7 mouse cellular contexts compared by ENCODE assay signal in the genomic region with DNA sequence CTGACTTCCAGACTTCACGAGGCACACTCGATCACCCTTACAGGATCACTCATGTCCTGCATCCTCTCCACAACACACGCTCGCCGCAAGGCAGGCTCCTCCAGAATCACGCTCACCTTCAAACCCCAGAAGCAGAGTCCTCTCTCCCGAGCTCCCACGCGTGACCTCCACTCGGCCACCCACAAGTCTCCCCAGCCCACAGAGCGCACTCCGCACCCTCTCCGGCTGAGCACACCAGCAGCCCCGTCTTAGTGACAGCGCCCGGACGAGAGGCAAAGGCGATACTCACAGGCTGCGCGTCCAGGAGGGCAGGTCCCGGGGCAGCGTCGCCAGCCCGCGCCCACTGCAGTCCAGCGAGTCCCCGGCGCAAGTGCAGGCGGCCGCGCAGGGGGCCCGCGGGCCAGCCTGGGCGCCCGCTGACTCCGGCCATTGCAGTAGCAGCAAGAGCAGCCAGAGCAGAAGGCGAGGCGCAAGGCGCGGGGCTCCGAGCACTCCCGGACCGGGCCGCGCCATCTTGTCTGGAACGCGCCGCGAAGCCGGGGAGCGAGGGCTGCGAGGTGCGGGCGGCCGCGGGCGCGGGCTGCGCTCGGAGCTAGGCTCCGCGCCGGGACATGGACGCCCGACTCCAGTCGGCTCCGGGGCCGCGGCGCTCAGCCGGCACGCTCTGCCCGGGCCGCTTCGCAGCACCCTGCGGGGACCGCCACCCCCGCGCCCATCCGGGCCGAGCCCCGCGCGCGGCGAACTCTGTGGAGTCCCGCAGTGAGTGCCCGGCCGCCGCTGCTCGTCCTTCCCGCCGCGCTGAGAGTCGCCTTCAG. TPM values are rescaled to one million over a fixed set of nuclear protein-coding genes. Genes with fewer than 3 reads are reported as not detected.
A peak's percentile ranks its signal among the peaks of the same experiment; 100 is the strongest.
DNase-seq lines count a peak whose midpoint lies in the region; ATAC-seq and TF ChIP-seq lines count a peak whose summit lies in the region.

No protein-coding gene starts in this region.

- TF ChIP-seq EP300 in ES-Bruce4 (IDR thresholded peaks at IDR 0.05; ENCODE audit: insufficient read depth, low read depth, low read length) = no peak

- peaks cover 5% of the 10 kb centered on the region for H3K4me1 ChIP-seq in ES-Bruce4 (ENCODE audit: control insufficient read depth, insufficient read depth, low read length)
- H3K4me1 ChIP-seq in embryonic facial prominence, embryonic 14.5 days (ENCODE audit: control insufficient read depth, insufficient read depth, low read length) = peaks cover 41% of the 10 kb centered on the region
- peaks cover 37% of the 10 kb centered on the region for H3K4me1 ChIP-seq in heart, embryonic 16.5 days (ENCODE audit: control insufficient read depth, insufficient read depth, low read length)
- H3K4me1 ChIP-seq in midbrain, embryonic 11.5 days (ENCODE audit: control insufficient read depth, insufficient read depth, low read length) = peaks cover 36% of the 10 kb centered on the region

- peak overlapping the region; percentile 91 for H3K4me3 ChIP-seq in ES-Bruce4 (ENCODE audit: low read depth, low read length)
- peak overlapping the region; percentile 92 for H3K4me3 ChIP-seq in embryonic facial prominence, embryonic 14.5 days (ENCODE audit: low read depth, low read length)
- peak overlapping the region; percentile 81 for H3K4me3 ChIP-seq in heart, embryonic 16.5 days (ENCODE audit: low read length)
- H3K4me3 ChIP-seq in midbrain, embryonic 11.5 days (ENCODE audit: low read depth, low read length) = peak overlapping the region; percentile 90

- no peaks in the 10 kb centered on the region; the same call in 1 of the 2 replicates for H3K27me3 ChIP-seq in ES-Bruce4 (ENCODE audit: control insufficient read depth, insufficient read depth, low read length, poor library complexity, severe bottlenecking)
- no peaks in the 10 kb centered on the region; the same call in 1 of the 2 replicates for H3K27me3 ChIP-seq in embryonic facial prominence, embryonic 14.5 days (replicated peaks; ENCODE audit: control insufficient read depth, insufficient read depth, low read length)
- H3K27me3 ChIP-seq in heart, embryonic 16.5 days (ENCODE audit: control insufficient read depth, insufficient read depth, low read length) = no peaks in the 10 kb centered on the region
- no peaks in the 10 kb centered on the region; the same call in 1 of the 2 replicates for H3K27me3 ChIP-seq in midbrain, embryonic 11.5 days (ENCODE audit: control insufficient read depth, insufficient read depth, low read length)
- no peaks in the 10 kb centered on the region for H3K27me3 ChIP-seq in splenic B cell, adult 2 months (ENCODE audit: control insufficient read depth, insufficient read depth, low read length, poor library complexity, severe bottlenecking)

- ATAC-seq in embryonic facial prominence, embryonic 14.5 days (ENCODE audit: low read depth) = peak; percentile 17
- ATAC-seq in heart, embryonic 16.5 days (replicated peaks; ENCODE audit: extremely low read depth, insufficient read depth, low FRiP score) = peak; percentile 15
- peak; percentile 61 for ATAC-seq in midbrain, embryonic 11.5 days (ENCODE audit: low FRiP score)

- H3K36me3 ChIP-seq in ES-Bruce4 (ENCODE audit: control insufficient read depth, insufficient read depth, low read length, poor library complexity, severe bottlenecking) = no peaks in the 10 kb centered on the region
- H3K36me3 ChIP-seq in embryonic facial prominence, embryonic 14.5 days (ENCODE audit: control insufficient read depth, insufficient read depth, low read length) = no peaks in the 10 kb centered on the region
- H3K36me3 ChIP-seq in heart, embryonic 16.5 days (ENCODE audit: control insufficient read depth, insufficient read depth) = no peaks in the 10 kb centered on the region
- H3K36me3 ChIP-seq in midbrain, embryonic 11.5 days (ENCODE audit: control insufficient read depth, insufficient read depth, low read length) = no peaks in the 10 kb centered on the region
- no peaks in the 10 kb centered on the region for H3K36me3 ChIP-seq in splenic B cell, adult 2 months (ENCODE audit: control insufficient read depth, insufficient read depth, low read length, poor library complexity, severe bottlenecking)

- DNase-seq in ZHBTc4 (ENCODE audit: low read depth, low spot score) = peak; percentile 68
- no peak for DNase-seq in embryonic facial prominence, embryonic 14.5 days (ENCODE audit: low spot score)
- peak; percentile 25 to 68 for DNase-seq in kidney, postnatal 25 days
- peak; percentile 95 for DNase-seq in midbrain, embryonic 11.5 days (ENCODE audit: low spot score, missing footprints)
- peak; percentile 5 for DNase-seq in splenic B cell, adult 2 months (ENCODE audit: low read depth, low spot score)

- peak overlapping the region; percentile 82 for H3K4me2 ChIP-seq in embryonic facial prominence, embryonic 14.5 days (ENCODE audit: low read depth, low read length)
- peak overlapping the region; percentile 80 for H3K4me2 ChIP-seq in heart, embryonic 16.5 days (ENCODE audit: low read depth, low read length)
- H3K4me2 ChIP-seq in midbrain, embryonic 11.5 days = peak overlapping the region; percentile 90

- H3K27ac ChIP-seq in ES-Bruce4 (ENCODE audit: insufficient read depth, low read length) = no peak overlapping the region
- peak overlapping the region; percentile 91 for H3K27ac ChIP-seq in embryonic facial prominence, embryonic 14.5 days (replicated peaks; ENCODE audit: low read depth, low read length)
- H3K27ac ChIP-seq in heart, embryonic 16.5 days (ENCODE audit: low read length) = peak overlapping the region; percentile 85
- peak overlapping the region; percentile 87 for H3K27ac ChIP-seq in midbrain, embryonic 11.5 days (ENCODE audit: low read depth, low read length)

- peak overlapping the region; percentile 74 for H3K9ac ChIP-seq in ES-Bruce4 (ENCODE audit: low read depth, poor library complexity, severe bottlenecking)
- peak overlapping the region; percentile 94 for H3K9ac ChIP-seq in embryonic facial prominence, embryonic 14.5 days (ENCODE audit: low read depth, low read length)
- peak overlapping the region; percentile 93 for H3K9ac ChIP-seq in heart, embryonic 16.5 days (ENCODE audit: low read length)
- H3K9ac ChIP-seq in midbrain, embryonic 11.5 days (ENCODE audit: low read length) = peak overlapping the region; percentile 94

- WGBS in embryonic facial prominence, embryonic 14.5 days = 0% methylated on average over 47 of the region's 95 CpGs
- under 1% methylated on average over 94 of the region's 95 CpGs for WGBS in heart, embryonic 16.5 days
- WGBS in midbrain, embryonic 11.5 days = under 1% methylated on average over 93 of the region's 95 CpGs

- no peaks in the 10 kb centered on the region for H3K9me3 ChIP-seq in ES-Bruce4 (replicated peaks; ENCODE audit: control insufficient read depth, insufficient read depth, low read length, poor library complexity, severe bottlenecking)
- no peaks in the 10 kb centered on the region for H3K9me3 ChIP-seq in embryonic facial prominence, embryonic 14.5 days (ENCODE audit: control insufficient read depth, low read length)
- no peaks in the 10 kb centered on the region for H3K9me3 ChIP-seq in heart, embryonic 16.5 days (replicated peaks; ENCODE audit: control insufficient read depth, low read length)
- no peaks in the 10 kb centered on the region for H3K9me3 ChIP-seq in midbrain, embryonic 11.5 days (ENCODE audit: control insufficient read depth, low read length)

- no peak for TF ChIP-seq CTCF in ES-Bruce4 (IDR thresholded peaks at IDR 0.05; ENCODE audit: low read depth, low read length)

- TF ChIP-seq POLR2A in ES-Bruce4 (IDR thresholded peaks at IDR 0.05; ENCODE audit: insufficient read depth, low read length) = no peak

RNA-seq across cellular contexts. Expression of gene Lrig1, which starts 0.6 kb away (rescaled TPM):
- polyA plus RNA-seq in ES-Bruce4 (2011; ENCODE audit: insufficient read depth, insufficient read length, low read depth, missing spikeins) = 5.4 and 7.3 TPM in 2 replicates
- polyA plus RNA-seq in embryonic facial prominence, embryonic 14.5 days (2014; fragmentation: Nextera tagmentation; extraction: Ambion mirVana) = 32.6 and 38.4 TPM in 2 replicates
- 7.7 and 8.9 TPM in 2 replicates for polyA plus RNA-seq in heart, embryonic 16.5 days (2015; fragmentation: Nextera tagmentation; extraction: Ambion mirVana)
- polyA plus RNA-seq in midbrain, embryonic 11.5 days (2014; fragmentation: Nextera tagmentation; extraction: Ambion mirVana) = 15.9 and 17.4 TPM in 2 replicates
